Mouse (Mus musculus) frontal cortex, adult (tissue): ENCODE results near the gene Ky.
A peak's percentile ranks its signal among the peaks of the same experiment; 100 is the strongest.

Source experiments
- ATAC-seq: cut with Nextera tagmentation; 2 replicates; pipeline ENCODE4 v1.9.2; 2017; ENCODE audit warnings: mild to moderate bottlenecking, moderate library complexity, mixed read lengths; ENCODE audit not compliant: low TSS enrichment

Gene Ky

GRCm38 (mm10) chr9:102505700-102506585, at the start of gene Ky:
TSS of gene Ky (plus strand) at chr9:102505750.
- ATAC-seq: peak; percentile 92

- ATAC-seq: no peak
Observed at GRCm38 (mm10) chr9:102462251-102462650, 43.3 kb upstream of the Ky start.

- ATAC-seq: no peak
Observed at GRCm38 (mm10) chr9:102465044-102465443, 40.5 kb upstream of the Ky start.

GRCm38 (mm10) chr9:102465726-102466125, 39.8 kb upstream of the Ky start:
- no peak for ATAC-seq

GRCm38 (mm10) chr9:102470076-102470819, 35.3 kb upstream of the Ky start:
- ATAC-seq: peak; percentile 79

GRCm38 (mm10) chr9:102477767-102478450, 27.6 kb upstream of the Ky start:
- ATAC-seq: peak; percentile 95

- no peak for ATAC-seq
Observed at GRCm38 (mm10) chr9:102478451-102478835, 27.1 kb upstream of the Ky start.

- ATAC-seq: no peak
Observed at GRCm38 (mm10) chr9:102479022-102479421, 26.5 kb upstream of the Ky start.

GRCm38 (mm10) chr9:102492031-102492795, 13.3 kb upstream of the Ky start:
- ATAC-seq: no peak

GRCm38 (mm10) chr9:102493044-102493443, 12.5 kb upstream of the Ky start:
- no peak for ATAC-seq

- no peak for ATAC-seq
Observed at GRCm38 (mm10) chr9:102493916-102494315, 11.6 kb upstream of the Ky start.

- ATAC-seq: no peak
Observed at GRCm38 (mm10) chr9:102494454-102494853, 11.1 kb upstream of the Ky start.

- ATAC-seq: no peak
Observed at GRCm38 (mm10) chr9:102495266-102495665, 10.3 kb upstream of the Ky start.

GRCm38 (mm10) chr9:102496481-102497041, 9.0 kb upstream of the Ky start:
- peak; percentile 59 for ATAC-seq

GRCm38 (mm10) chr9:102497089-102497690, 8.4 kb upstream of the Ky start:
- no peak for ATAC-seq

GRCm38 (mm10) chr9:102497833-102498430, 7.6 kb upstream of the Ky start:
- ATAC-seq: 0 out of 2 replicates have a peak, but pooled peaks have one; percentile 15

- ATAC-seq: no peak
Observed at GRCm38 (mm10) chr9:102498701-102499100, 6.8 kb upstream of the Ky start.

- peak; percentile 79 for ATAC-seq
Observed at GRCm38 (mm10) chr9:102499266-102499665, 6.3 kb upstream of the Ky start.

GRCm38 (mm10) chr9:102499746-102500145, 5.8 kb upstream of the Ky start:
- no peak for ATAC-seq

GRCm38 (mm10) chr9:102501113-102501512, 4.4 kb upstream of the Ky start:
- ATAC-seq: no peak
